Mouse (Mus musculus) B cell, adult 2 months (primary cell): ENCODE data around the gene Ak5.

Experiments
- DNase-seq, 2 experiments: peaks; one replicate each; pipeline ENCODE4 v3.0.0; 2022

The Ak5 gene

GRCm38 (mm10) chr3:152561708-152562107, 106.5 kb downstream of the Ak5 start:
- DNase-seq: no peak

GRCm38 (mm10) chr3:152559295-152559694, 108.9 kb downstream of the Ak5 start:
- DNase-seq: no peak

GRCm38 (mm10) chr3:152558106-152558505, 110.1 kb downstream of the Ak5 start:
- DNase-seq: no peak

DNA sequence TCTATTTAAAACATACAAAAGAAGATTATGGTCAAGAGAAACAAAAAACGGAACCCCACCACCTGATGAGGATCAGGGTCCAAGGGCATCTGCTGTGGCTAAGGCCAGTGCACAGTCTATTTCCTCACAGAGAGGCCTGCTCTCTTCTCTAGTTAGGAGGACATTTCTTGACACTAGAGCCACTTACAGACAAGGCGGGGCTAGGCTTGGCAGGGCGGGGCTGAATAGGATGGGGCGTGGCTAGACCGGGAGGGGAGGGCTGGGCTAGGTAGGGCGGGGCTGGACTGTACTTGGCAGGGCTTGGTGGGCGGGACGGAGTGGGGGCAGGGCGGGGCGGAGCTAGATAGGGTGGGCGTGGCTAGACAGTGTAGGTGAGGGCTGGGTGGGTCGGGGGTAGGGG, 110.5 kb downstream of the Ak5 start:
- DNase-seq: no peak

- DNase-seq: no peak
These were observed 111.2 kb downstream of the Ak5 start for GRCm38 (mm10) chr3:152556919-152557318.

DNA sequence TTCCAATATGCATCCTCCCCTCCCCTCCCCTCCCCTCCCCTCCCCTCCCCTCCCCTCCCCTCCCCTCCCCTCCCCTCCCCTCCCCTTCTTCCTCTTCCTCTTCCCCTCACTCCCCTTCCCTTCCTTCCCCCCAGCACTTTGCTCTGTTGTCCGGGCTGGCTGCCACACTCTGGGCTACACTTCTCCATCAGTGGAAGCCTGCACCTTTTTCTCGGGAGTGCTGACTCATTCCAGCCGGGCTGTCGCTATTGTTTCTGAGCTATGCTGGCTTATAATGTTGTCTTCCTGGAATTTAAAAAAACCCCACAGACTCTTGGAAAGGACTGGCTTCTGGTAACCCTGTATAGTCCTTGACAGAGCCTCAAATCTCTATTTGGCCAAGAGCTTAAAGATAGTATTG, 111.7 kb downstream of the Ak5 start:
- no peak for DNase-seq

GRCm38 (mm10) chr3:152555216-152555615, 112.9 kb downstream of the Ak5 start:
- no peak for DNase-seq

- no peak for DNase-seq
These were observed 113.8 kb downstream of the Ak5 start for GRCm38 (mm10) chr3:152554366-152554765.

DNA sequence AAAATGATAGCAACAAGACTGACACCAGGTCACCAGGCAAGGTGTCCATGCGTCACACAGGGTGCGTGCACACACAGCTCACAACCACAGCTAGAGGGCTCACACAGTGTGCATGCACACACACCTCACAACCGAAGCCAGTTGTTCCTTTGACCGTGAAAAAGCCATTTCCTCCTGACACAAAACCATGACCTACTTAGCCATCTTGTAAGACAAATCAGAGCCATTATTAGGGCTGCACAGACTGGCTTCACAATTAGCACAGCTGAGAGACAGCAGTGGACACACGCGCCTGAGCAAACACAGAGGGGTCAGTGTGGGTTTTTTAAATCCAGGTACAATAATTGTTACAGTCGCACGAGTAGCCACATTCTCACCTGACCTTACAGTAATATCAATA, 115.5 kb downstream of the Ak5 start:
- DNase-seq: no peak

- no peak for DNase-seq
These were observed 117.5 kb downstream of the Ak5 start for GRCm38 (mm10) chr3:152550528-152551115.

DNA sequence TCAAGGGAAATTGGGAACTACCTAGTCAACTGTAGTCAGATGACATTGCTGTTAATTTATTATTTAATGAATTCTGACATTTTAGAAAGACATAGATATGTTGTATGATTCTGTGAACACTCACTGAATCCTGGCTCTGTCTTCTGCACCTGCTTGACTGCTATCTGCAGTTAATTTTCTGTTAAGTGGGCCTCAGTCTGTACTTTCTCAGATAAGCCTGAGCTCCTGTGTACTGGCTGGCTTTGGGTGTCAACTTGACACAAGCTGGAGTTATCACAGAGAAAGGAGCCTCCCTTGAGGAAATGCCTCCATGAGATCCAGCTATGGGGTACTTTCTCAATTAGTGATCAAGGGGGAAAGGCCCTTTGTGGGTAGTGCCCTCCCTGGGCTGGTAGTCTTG, 118.1 kb downstream of the Ak5 start:
- no peak for DNase-seq

DNA sequence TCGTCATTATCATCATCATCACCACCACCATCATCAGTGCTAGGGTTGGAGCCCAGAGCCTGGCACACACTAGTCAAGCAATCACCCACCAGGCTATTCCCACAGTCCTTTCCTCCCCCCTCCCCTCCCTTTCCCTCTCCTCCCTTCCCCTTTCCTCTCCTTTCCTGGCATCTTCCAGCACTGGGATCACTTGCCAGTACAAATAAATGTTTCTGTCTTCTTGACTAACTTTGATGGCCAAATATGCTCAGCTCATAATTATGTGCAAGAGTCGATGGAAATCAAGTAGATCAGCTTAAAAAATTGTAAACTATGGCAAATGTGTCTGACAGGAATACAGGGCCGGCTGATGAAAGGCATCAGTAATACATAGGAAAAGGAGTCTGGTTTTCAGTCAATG, 123.2 kb downstream of the Ak5 start:
- no peak for DNase-seq

DNA sequence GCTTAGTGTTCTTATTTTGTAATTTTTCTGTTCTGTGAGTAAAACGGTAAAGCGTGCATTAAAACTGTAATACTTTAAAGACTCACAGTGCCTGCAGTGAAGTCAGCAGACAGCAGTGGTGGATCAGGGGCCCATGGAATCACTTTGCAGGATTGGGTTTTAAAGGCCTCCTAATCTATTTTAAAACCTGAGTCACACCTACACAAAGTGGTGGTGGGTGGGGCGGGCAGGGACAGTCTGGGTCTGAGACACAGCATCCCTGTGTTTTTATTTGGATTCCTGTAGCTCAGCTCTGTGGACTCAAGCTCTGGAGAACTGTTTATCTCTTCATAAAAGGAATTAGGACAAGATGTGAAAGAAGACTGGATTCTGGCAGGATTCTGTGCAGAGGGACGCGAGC, 125.9 kb downstream of the Ak5 start:
- no peak for DNase-seq

- DNase-seq: no peak
These were observed 137.8 kb downstream of the Ak5 start for GRCm38 (mm10) chr3:152530344-152530743.

- no peak for DNase-seq
These were observed 138.8 kb downstream of the Ak5 start for GRCm38 (mm10) chr3:152529058-152529972.

DNA sequence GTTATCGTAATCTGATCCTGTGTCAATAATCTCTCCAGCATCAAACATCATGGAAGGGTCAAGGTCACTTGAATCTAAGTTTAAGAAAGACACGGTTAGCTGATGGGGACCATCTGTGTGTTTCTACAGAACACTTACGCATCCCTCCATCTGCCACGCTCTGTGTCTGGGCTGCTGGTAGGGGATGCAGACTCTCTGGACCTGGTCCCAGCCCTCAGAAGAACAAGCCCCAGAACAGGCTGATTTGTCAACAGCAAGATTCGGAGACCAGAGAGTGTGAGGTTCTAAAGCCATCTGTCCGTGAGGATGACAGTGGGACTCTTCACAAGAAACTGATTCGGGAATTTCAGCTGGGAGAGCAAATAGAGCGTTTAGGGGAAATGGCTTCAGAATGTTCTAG, 141.4 kb downstream of the Ak5 start:
- no peak for DNase-seq

DNA sequence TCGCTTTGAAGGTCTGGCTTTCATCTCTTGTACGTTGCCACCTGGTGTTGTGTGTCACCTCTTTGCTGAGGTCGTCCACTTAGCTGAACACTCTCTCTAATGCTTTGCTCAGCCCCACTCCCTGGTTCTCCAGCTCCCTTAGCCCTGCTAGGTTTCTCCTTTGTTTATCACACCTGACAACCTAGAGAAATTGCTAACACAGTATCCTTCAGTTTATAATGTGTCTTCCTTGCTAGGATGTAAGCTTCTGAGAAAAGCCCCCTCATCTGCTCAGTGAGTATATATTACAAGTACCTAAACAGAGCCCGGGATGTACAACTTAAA, 144.9 kb downstream of the Ak5 start:
- DNase-seq: no peak

- no peak for DNase-seq
These were observed 145.4 kb downstream of the Ak5 start for GRCm38 (mm10) chr3:152522634-152523314.

DNA sequence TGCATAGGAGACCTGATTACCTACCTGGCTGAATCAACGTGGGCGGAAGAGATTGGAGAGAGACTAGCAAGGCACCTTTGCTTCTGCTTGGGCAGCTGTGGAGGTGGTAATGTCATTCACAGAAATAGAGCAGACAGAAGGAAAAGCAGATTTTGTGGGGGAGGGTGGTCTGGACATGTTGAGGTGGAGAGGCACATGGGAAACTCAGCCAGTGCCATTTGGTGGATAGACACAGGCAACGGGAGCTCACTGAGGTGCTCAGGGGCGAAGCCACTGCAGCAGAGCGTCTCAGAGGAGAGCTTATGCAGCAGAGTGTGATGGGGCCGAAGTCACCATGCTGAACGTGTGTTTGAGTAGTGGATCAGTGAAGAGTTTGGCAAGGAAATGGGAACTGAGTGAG, 147.1 kb downstream of the Ak5 start:
- no peak for DNase-seq

- no peak for DNase-seq
These were observed 148.1 kb downstream of the Ak5 start for GRCm38 (mm10) chr3:152520074-152520473.

- no peak for DNase-seq
These were observed 148.6 kb downstream of the Ak5 start for GRCm38 (mm10) chr3:152519556-152519955.

DNA sequence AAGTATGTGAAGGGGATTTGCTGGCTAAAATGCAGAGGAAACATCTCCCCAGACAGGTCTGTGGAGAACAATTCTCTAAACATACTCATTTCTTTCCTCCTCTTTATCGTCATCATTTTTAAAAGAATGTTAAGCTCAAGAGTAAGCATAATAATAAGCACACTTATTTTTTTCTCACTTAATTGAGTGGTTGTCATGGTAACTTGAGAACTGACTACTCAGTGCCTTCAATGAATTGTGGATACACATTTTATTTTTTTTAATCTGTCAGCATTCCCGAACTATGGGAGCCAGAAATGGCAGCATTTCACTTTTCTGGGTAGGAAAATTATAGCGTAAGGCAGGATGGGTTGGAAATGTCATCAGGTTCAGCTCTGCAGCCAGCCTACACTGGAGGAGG, 151.6 kb downstream of the Ak5 start:
- DNase-seq: no peak

DNA sequence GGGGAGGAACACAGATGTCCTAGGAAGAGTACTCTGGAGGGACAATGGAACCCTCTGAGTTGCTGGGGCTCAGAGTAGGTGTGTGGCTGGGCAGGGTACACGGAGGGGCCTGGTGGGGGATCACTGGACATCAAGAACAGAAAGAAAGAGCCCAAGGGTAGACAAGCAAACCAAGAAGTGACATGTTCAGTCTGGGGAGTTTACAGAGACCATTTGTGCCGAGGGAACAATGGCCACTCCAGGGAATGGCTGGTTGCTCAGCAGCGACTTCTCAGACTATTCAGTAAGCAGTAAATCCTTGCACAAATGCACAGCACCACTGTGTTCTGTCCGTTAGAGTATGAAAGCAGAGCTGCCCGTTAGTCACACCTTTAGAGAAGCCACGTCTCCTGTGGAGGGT, 152.2 kb downstream of the Ak5 start:
- DNase-seq: no peak

DNA sequence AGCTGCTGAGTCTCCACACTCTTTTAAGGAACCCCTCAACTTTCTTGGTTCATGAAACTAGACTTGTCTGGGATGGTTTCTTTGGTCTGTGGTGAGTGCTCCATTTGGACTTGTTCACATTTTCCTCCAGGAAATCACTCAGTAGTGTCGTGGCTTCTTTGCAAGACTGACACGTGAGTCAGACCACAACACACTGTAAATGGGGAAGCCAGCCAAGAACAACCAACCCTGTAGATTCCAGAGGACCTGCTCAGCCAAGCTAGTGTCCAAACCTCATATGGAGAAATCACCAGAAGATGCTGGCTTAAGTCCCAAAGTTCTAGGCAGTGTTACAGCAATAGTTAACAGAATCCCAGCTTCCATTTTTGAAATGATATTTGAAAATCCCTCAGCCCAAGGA, 155.6 kb downstream of the Ak5 start:
- no peak for DNase-seq
